Mouse (Mus musculus) heart, postnatal 0 days (tissue): Measurements from ENCODE around the gene Ppcs.

Experiments
- CTCF ChIP-seq: IDR thresholded peaks from 2 replicates; pipeline ENCODE4 v1.5.1; 2016; ENCODE audit warnings: antibody characterized with exemption, control low read depth, low read depth
- EP300 ChIP-seq: IDR thresholded peaks from 2 replicates; pipeline ENCODE4 v1.6.1; 2016; ENCODE audit warnings: antibody characterized with exemption, low read depth

GRCm38 (mm10) chr4:119425077-119425476 lies 2.9 kb upstream of the Ppcs start:
- TF ChIP-seq CTCF = no peak
- TF ChIP-seq EP300 = no peak
